Mouse (Mus musculus) cerebellum, adult 2 months (tissue): ENCODE measurements at regions not wholly inside any gene's neighbourhood (a gene's known extent, or its start where the extent isn't known, plus 50 kb on each side); places are given as distances from the start of the nearest gene placed in this dataset.

Source experiments
- CTCF ChIP-seq: fragments of 200-500 bp; IDR thresholded peaks from 2 replicates; pipeline ENCODE4 v1.5.1; 2011; ENCODE audit warnings: low read depth, mild to moderate bottlenecking, control low read depth, low read length, moderate library complexity, borderline replicate concordance; ENCODE audit not compliant: insufficient read depth
- POLR2A ChIP-seq: fragments of 200-500 bp; IDR thresholded peaks from 2 replicates; pipeline ENCODE4 v1.6.1; 2011; ENCODE audit warnings: low read length, control low read depth, borderline replicate concordance; ENCODE audit not compliant: insufficient read depth

DNA sequence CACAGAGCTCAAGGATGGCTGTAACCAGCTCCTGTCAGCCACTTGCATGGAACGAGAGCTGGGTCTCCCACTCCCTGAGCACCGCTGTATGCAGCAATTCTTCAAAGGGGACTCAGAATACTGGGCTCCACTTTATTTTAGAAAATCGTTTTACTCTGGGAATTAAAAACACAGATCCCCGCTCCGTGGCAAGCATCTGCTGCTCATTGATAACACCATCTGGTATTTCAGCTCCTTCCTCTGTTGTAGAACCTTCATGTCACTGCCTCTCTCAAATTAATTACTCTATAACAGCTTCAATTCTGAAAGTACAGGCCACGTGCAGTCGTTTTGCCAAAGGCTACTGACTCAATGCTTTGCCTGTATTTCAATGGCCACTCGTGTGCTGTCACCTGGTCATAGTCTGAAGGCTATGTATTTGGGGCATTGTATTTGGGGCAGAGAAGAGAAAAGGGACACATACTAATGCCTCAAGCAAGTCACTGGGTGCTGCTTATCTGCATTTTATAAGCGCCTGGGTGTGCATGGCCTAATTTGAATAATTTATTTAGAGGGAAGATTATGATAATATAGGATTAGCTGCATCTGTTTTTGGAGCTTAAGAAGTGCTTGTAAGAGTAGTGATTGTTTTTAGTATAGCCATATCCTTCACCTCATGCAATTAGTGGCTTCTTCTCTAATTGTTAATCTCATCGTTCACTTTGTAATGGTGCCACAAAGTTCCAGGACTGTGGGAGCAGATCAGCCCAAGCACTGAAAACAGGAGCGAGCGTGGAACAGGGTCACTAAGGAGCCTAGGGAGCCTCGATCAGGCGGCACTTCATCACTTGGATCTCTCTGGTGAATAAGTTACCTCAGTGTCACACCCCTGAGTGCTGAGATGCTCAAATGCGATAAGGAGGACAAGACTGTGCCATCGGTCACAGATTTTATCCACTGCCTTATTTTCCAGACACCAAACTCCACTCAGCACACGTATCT, 383.3 kb downstream of the Ins1 start:
- no peak for TF ChIP-seq CTCF
- TF ChIP-seq POLR2A = no peak
